Mouse (Mus musculus) ES-E14 (cell line): ENCODE results near the gene Col6a5. TPM values are rescaled to one million over a fixed set of nuclear protein-coding genes. Genes with fewer than 3 reads are reported as not detected.

Experiments used
- DNase-seq: peaks from one replicate; pipeline ENCODE4 v3.0.0-alpha.2; 2013; ENCODE audit warnings: low read depth, low spot score
- H3K27ac ChIP-seq: 2 replicates; pipeline ENCODE4 v1.5.1; 2012; ENCODE audit warnings: low read depth, mild to moderate bottlenecking, low read length, moderate library complexity, mixed read lengths; ENCODE audit not compliant: poor library complexity, insufficient read depth, severe bottlenecking
- H3K36me3 ChIP-seq: 2 replicates; pipeline ENCODE4 v1.6.1; 2012; ENCODE audit warnings: mild to moderate bottlenecking, low read length, moderate library complexity, mixed read lengths; ENCODE audit not compliant: control insufficient read depth, poor library complexity, insufficient read depth, severe bottlenecking
- H3K4me1 ChIP-seq, 2 experiments: fragments of 150-350 bp in 1 of 2; sonication (generic) in 1 of 2; 2 replicates each; pipeline ENCODE4 v1.6.1; 2012; ENCODE audit warnings: low read length in 2 of 2, mild to moderate bottlenecking in 1 of 2, mixed read lengths in 1 of 2; ENCODE audit not compliant: control insufficient read depth in 2 of 2, insufficient read depth in 2 of 2, poor library complexity in 1 of 2
- H3K4me3 ChIP-seq, 2 experiments: fragments of 150-350 bp in 1 of 2; sonication (generic) in 1 of 2; 2 replicates each; pipeline ENCODE4 v1.5.1; 2012; ENCODE audit warnings: low read length in 2 of 2, low read depth in 1 of 2, mild to moderate bottlenecking in 1 of 2, mixed read lengths in 1 of 2; ENCODE audit not compliant: insufficient read depth in 1 of 2, poor library complexity in 1 of 2, severe bottlenecking in 1 of 2
- H3K9ac ChIP-seq: 2 replicates; pipeline ENCODE4 v1.6.1; 2012; ENCODE audit warnings: low read depth, mild to moderate bottlenecking, low read length, mixed read lengths; ENCODE audit not compliant: poor library complexity, insufficient read depth, severe bottlenecking
- H3K9me3 ChIP-seq: fragments of 150-350 bp; sonication (generic); 2 replicates; pipeline ENCODE4 v1.6.1; 2012; ENCODE audit warnings: low read depth, mild to moderate bottlenecking, low read length; ENCODE audit not compliant: control insufficient read depth, insufficient read depth
- CHD2 ChIP-seq: IDR thresholded peaks from 2 replicates; pipeline ENCODE4 v1.6.1; 2014; ENCODE audit warnings: mild to moderate bottlenecking, low read depth, low read length, inconsistent platforms
- HCFC1 ChIP-seq: IDR thresholded peaks from 2 replicates; pipeline ENCODE4 v1.6.1; 2012; ENCODE audit warnings: low read length, inconsistent platforms, borderline replicate concordance; ENCODE audit not compliant: insufficient read depth
- MAFK ChIP-seq: IDR thresholded peaks from 2 replicates; pipeline ENCODE4 v1.6.1; 2014; ENCODE audit warnings: mild to moderate bottlenecking, low read depth, low read length, inconsistent platforms; ENCODE audit not compliant: insufficient read depth
- ZC3H11A ChIP-seq: IDR thresholded peaks from 2 replicates; pipeline ENCODE4 v1.6.1; 2012; ENCODE audit warnings: low read depth, mild to moderate bottlenecking, inconsistent platforms, low read length, borderline replicate concordance
- ZNF384 ChIP-seq: IDR thresholded peaks from 2 replicates; pipeline ENCODE4 v1.6.1; 2012; ENCODE audit warnings: low read depth, low read length, inconsistent platforms
- in situ Hi-C, 2 experiments: fragments of 600-800 bp; cut with MboI; formaldehyde crosslinking; loops; one replicate each; pipeline ENCODE4 v1.15.1; 2025; ENCODE audit warnings: low sequenced_read_pairs in 2 of 2, inconsistent platforms in 1 of 2; ENCODE audit not compliant: unreplicated experiment in 2 of 2
- total RNA-seq: library from RNA; depleted of rRNA; stranded (reverse); fragments of 300-350 nt; gene quantifications from 2 replicates; pipeline ENCODE4 v1.2.3, GENCODE M21; 2012

Col6a5 gene
- total RNA-seq, 1 experiment = 4.2 TPM

DNA sequence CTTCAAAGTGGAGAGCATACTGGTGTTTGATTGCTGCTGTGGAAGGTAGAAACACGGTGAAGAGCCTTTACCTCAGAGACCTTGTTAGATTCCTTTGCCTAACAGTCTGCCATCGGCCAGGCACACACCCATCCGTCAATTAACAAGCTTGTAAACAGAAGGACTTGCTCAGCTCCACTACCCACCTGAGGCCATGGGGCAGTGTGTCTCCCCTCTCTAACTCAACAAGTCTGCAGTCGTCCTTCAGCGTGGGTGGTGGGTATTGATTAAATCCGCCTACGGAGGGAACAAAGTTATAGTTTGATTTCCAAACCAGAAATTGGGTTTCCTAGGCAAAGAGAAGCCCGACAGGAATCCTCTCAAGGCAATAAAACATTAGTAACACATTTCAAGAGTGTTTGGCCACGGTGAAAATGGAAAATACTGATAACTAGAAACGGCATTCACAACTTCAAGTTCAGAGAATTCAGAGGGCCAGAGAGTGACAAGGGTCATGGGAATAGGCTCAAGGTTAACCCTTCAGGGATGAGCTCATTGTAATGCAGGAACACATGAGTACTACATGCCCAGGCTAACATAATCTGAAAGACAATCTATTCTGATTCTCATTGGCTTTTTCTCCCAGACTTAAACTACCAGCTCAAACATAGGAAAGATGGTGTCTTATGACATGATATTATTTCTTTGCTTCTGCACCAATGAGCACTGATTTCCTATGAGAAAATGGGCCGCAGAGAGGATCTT lies 81.9 kb downstream of the Col6a5 start:
- in situ Hi-C loops = no loop called here
- H3K27ac ChIP-seq = no peak overlapping the region

GRCm38 (mm10) chr9:105876124-105876523 lies 84.3 kb downstream of the Col6a5 start:
- no peak for TF ChIP-seq ZC3H11A
- no peak for TF ChIP-seq HCFC1
- no peak for TF ChIP-seq MAFK
- TF ChIP-seq CHD2 = peak; percentile 62; the same call in 1 of the 2 replicates
- TF ChIP-seq ZNF384 = no peak
- H3K36me3 ChIP-seq = no peaks in the 10 kb centered on the region
- H3K9me3 ChIP-seq = no peaks in the 10 kb centered on the region
- in situ Hi-C loops = no loop called here
- H3K27ac ChIP-seq = no peak overlapping the region
- peaks cover 4 to 7% of the 10 kb centered on the region in 2 experiments; a peak in 2 of 4 replicates for H3K4me1 ChIP-seq
- H3K4me3 ChIP-seq = no peak overlapping the region
- no peak for DNase-seq
- H3K9ac ChIP-seq = no peak overlapping the region

More for the DNA sequence above, 81.9 kb downstream of the Col6a5 start:
- no peaks in the 10 kb centered on the region for H3K9me3 ChIP-seq
- H3K4me3 ChIP-seq = no peak overlapping the region
- no peak for DNase-seq
- no peak overlapping the region for H3K9ac ChIP-seq
- H3K36me3 ChIP-seq = no peaks in the 10 kb centered on the region
- TF ChIP-seq ZC3H11A (no peak), ZNF384 (no peak), MAFK (no peak), CHD2 (no peak), HCFC1 (no peak)
- H3K4me1 ChIP-seq = peaks cover 4 to 5% of the 10 kb centered on the region in 2 experiments; a peak in 2 of 4 replicates

- no peak overlapping the region for H3K9ac ChIP-seq
- no peak overlapping the region for H3K4me3 ChIP-seq
- no peak overlapping the region for H3K27ac ChIP-seq
- H3K36me3 ChIP-seq = no peaks in the 10 kb centered on the region
- in situ Hi-C loops = no loop called here
- TF ChIP-seq CHD2 (no peak), ZC3H11A (no peak), HCFC1 (no peak), ZNF384 (no peak), MAFK (no peak)
- DNase-seq = no peak
- peaks cover 0 to 2% of the 10 kb centered on the region in 2 experiments; a peak in 1 of 4 replicates for H3K4me1 ChIP-seq
- H3K9me3 ChIP-seq = no peaks in the 10 kb centered on the region
Measured at GRCm38 (mm10) chr9:105871643-105872042, 88.8 kb downstream of the Col6a5 start.

GRCm38 (mm10) chr9:105857773-105858172 lies 102.7 kb downstream of the Col6a5 start:
- no peak overlapping the region for H3K9ac ChIP-seq
- in situ Hi-C loops = loop anchor here in 1 of 2 experiments (10.0 kb wide), 1 partner anchor 163 kb away; no protein-coding TSS in a partner anchor
- peak; percentile 85 for DNase-seq

More at GRCm38 (mm10) chr9:105857773-105858172, 102.7 kb downstream of the Col6a5 start:
- no peaks in the 10 kb centered on the region for H3K36me3 ChIP-seq
- no peaks in the 10 kb centered on the region for H3K9me3 ChIP-seq
- peaks cover 0 to 3% of the 10 kb centered on the region in 2 experiments; a peak in 1 of 4 replicates for H3K4me1 ChIP-seq
- H3K4me3 ChIP-seq = no peak overlapping the region
- TF ChIP-seq ZC3H11A = peak; percentile 95
- no peak for TF ChIP-seq ZNF384
- no peak for TF ChIP-seq HCFC1
- TF ChIP-seq CHD2 = no peak
- TF ChIP-seq MAFK = no peak
- H3K27ac ChIP-seq = no peak overlapping the region
